Mouse (Mus musculus) monocyte, adult 5-6 weeks (primary cell): ENCODE results near the gene Foxf2. TPM values are rescaled to one million over a fixed set of nuclear protein-coding genes. Genes with fewer than 3 reads are reported as not detected.

Experiments
- ATAC-seq: fragments of 153-309, 156-312 bp; replicated peaks from 2 replicates; pipeline ENCODE4 v1.8.0; 2017; ENCODE audit warnings: mild to moderate bottlenecking; ENCODE audit not compliant: low TSS enrichment, insufficient number of reproducible peaks, severe bottlenecking, poor library complexity, low FRiP score
- total RNA-seq: library from RNA; stranded (forward); fragments of 200-1000, 200-491, 200-594 nt; gene quantifications from 3 replicates; pipeline ENCODE4 v1.2.3, GENCODE M21; 2017

Foxf2 gene
- total RNA-seq, 1 experiment from 2014 or later: not detected

- ATAC-seq: no peak
Observed at GRCm38 (mm10) chr13:31623906-31624860, 1.4 kb upstream of the Foxf2 start.

DNA sequence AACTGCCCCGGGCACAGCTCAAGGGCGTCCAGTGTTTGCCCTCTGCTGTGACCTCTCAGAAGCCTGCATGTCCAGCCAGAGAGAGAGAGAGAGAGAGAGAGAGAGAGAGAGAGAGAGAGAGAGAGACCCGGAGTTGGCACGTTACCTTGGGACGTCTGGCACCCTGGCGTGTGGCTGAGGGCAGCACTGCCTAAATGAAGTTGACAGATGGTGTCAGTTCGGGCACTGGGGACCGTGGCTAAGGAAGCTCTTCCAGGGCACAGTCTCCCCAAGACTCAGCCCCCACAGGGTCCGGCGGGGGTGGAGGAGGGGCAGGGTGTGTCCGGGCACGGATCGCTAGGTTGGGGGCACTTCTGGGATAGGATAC, 667 bp upstream of the Foxf2 start:
- ATAC-seq: no peak

- no peak for ATAC-seq
Observed at GRCm38 (mm10) chr13:31626183-31626801, 676 bp downstream of the Foxf2 start.

GRCm38 (mm10) chr13:31626991-31627625, 1.5 kb downstream of the Foxf2 start:
- ATAC-seq: no peak

- no peak for ATAC-seq
Observed at GRCm38 (mm10) chr13:31627864-31628690, 2.5 kb downstream of the Foxf2 start.

DNA sequence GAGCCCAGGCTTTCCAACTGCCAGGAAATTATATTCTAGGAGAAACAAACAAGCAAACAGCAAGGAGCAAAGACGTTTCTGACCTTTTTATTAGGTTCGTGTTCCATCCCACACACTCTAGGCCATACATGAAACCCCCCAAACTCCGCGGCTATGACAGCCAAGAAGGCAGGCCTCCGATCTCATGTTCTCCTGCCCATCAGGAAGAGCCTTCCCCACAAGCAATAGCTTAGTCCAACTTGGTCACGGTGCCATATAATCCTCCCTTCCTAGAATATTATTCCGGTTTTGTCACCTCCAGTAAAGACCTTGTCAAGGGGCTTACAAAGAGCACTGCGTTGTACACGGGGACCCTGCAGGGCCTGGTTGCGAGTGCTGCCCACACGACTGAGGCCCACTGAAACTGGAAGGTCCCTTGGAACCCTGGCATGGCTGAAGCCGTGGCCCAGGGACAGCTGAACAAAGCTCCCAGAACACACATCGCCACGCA, 3.1 kb downstream of the Foxf2 start:
- no peak for ATAC-seq

DNA sequence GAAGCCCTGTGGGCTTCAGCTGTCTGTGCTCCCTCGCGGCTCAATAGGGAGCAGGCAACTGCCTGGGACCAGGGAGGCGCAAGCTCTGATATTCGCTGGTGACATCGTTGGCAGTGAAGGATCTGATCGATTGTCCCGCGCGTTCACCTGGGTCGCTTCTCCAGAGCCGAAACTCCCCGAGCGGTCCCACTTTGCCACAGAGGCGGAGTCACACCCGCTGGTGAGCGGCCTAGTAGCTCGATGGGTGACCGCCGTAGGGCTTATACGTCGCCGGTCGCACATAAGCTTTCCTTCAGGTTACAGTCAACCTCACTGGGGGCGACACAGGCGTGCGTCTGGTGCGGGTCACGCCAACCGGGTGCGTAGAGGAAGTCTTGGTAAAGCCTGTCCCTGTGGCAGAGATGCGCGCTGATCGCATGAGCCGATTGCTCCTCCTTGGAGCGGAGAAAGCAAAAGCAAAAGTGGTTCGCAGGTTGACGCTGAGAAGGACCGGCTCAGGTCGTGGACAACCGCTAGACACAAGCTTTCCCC, 3.8 kb downstream of the Foxf2 start:
- ATAC-seq: no peak

GRCm38 (mm10) chr13:31630051-31630450, 4.4 kb downstream of the Foxf2 start:
- no peak for ATAC-seq

GRCm38 (mm10) chr13:31630551-31630950, 4.9 kb downstream of the Foxf2 start:
- no peak for ATAC-seq

GRCm38 (mm10) chr13:31631291-31631690, 5.7 kb downstream of the Foxf2 start:
- no peak for ATAC-seq

DNA sequence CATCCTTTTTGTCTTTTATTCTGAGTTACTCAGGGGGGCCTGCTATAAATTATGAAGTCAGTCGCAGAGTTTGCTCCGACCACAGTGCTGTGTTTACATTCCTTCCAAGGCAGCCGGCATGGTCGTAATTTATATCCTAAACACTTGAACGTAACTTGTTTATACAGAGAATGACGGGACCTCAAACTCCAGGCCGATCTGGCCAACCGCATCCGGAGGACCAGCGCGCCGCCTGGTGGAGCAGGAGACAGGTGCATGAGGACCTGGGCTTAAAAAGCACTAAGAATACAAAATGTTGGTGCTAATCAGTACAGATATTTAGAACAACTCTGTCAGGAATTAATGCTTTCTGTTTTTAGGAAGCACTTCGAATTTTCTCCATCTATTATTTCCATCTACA, 6.8 kb downstream of the Foxf2 start:
- no peak for ATAC-seq

DNA sequence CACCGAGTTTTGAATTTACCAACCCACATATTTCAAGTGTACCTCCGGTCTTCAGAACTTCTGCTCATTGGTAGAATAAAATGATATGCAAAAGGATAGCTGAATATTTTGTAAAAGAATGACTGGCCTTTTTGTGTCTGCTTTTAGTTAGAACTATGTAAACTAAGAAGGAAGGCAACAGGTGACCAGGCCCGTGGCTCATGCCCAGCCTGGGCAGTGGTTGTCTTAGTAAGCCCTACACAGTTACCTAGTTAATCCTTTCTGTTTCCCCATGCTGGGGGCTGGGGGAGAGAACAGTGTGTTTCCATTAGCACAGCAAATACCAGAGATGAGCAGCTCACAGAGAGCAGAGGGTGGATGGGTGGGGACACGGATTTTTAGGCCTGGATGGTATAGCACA, 7.6 kb downstream of the Foxf2 start:
- ATAC-seq: no peak

- no peak for ATAC-seq
Observed at GRCm38 (mm10) chr13:31635546-31635945, 9.9 kb downstream of the Foxf2 start.

DNA sequence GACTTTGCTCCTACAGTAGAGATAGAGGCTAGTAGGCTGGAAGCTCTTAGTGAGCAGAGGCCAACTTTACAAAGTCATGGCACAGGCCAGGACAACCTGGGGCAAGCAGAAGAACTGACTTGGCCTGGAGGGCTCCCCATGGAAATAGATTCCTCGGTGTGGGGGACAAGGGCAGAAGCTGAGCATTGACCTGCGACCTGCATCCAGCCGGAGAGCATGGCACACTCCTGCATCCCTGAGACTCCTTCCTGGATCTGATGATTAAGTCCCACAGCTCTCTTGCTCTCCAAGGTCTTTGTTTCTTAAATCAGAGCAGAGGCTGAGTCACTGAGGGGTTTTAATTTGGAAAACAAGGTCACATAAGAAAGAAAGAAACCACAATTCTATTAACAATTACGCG, 15.9 kb downstream of the Foxf2 start:
- no peak for ATAC-seq

- ATAC-seq: no peak
Observed at GRCm38 (mm10) chr13:31652131-31652745, 26.6 kb downstream of the Foxf2 start.

GRCm38 (mm10) chr13:31656249-31656648, 30.6 kb downstream of the Foxf2 start:
- ATAC-seq: no peak

GRCm38 (mm10) chr13:31658212-31658611, 32.6 kb downstream of the Foxf2 start:
- no peak for ATAC-seq

DNA sequence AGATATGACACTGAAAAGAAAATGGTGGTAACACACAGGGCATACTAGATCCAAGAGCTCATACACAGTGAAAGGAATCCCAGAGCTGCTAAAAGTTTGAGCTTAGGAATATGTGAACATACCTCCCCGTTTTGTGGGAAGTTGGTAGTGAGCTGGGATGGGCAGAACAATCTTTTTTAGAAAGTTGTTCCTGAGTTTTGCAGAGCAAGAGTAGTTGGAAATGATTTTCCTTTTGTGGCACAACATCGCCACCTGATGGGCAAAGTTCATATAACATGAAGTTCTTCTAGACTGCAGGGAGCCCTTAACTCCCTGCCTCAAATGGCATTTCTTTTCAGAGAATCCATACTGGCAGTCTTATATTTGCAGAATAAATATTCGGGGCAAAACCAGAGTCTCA, 33.3 kb downstream of the Foxf2 start:
- no peak for ATAC-seq
